Mouse (Mus musculus) CD8-positive naive resting alpha-beta T cell, adult 2 months (primary cell): Measurements from ENCODE around the gene Ovca2.

Experiments used
- DNase-seq, 2 experiments: peaks; one replicate each; pipeline ENCODE4 v3.0.0; 2022; ENCODE audit warnings: low read depth in 2 of 2, low spot score in 2 of 2

The Ovca2 gene

GRCm38 (mm10) chr11:75178672-75179208 is at the start of gene Ovca2:
Gene Ovca2, minus strand, starts transcription at chr11:75178835.
- DNase-seq = peak; percentile 86 to 94

GRCm38 (mm10) chr11:75227632-75228031 is 49.0 kb upstream of the Ovca2 start:
- DNase-seq = no peak

- no peak for DNase-seq
These were observed 46.2 kb upstream of the Ovca2 start for GRCm38 (mm10) chr11:75224835-75225234.

- no peak for DNase-seq
These were observed 45.4 kb upstream of the Ovca2 start for GRCm38 (mm10) chr11:75224062-75224461.

- no peak for DNase-seq
These were observed 42.0 kb upstream of the Ovca2 start for GRCm38 (mm10) chr11:75220517-75221145.

- DNase-seq = no peak
These were observed 41.5 kb upstream of the Ovca2 start for GRCm38 (mm10) chr11:75220115-75220514.

- no peak for DNase-seq
These were observed 35.7 kb upstream of the Ovca2 start for GRCm38 (mm10) chr11:75214081-75214950.

GRCm38 (mm10) chr11:75213372-75214080 is 34.9 kb upstream of the Ovca2 start:
- DNase-seq = no peak

- DNase-seq = no peak
These were observed 34.2 kb upstream of the Ovca2 start for GRCm38 (mm10) chr11:75212876-75213275.

GRCm38 (mm10) chr11:75212031-75212667 is 33.5 kb upstream of the Ovca2 start:
- no peak for DNase-seq

- no peak for DNase-seq
These were observed 32.1 kb upstream of the Ovca2 start for GRCm38 (mm10) chr11:75210755-75211154.

- no peak for DNase-seq
These were observed 31.5 kb upstream of the Ovca2 start for GRCm38 (mm10) chr11:75210093-75210492.

- no peak for DNase-seq
These were observed 30.7 kb upstream of the Ovca2 start for GRCm38 (mm10) chr11:75209363-75209762.

GRCm38 (mm10) chr11:75206347-75206746 is 27.7 kb upstream of the Ovca2 start:
- no peak for DNase-seq

- DNase-seq = no peak
These were observed 25.8 kb upstream of the Ovca2 start for GRCm38 (mm10) chr11:75204472-75204871.

GRCm38 (mm10) chr11:75203926-75204325 is 25.3 kb upstream of the Ovca2 start:
- DNase-seq = no peak

- no peak for DNase-seq
These were observed 23.1 kb upstream of the Ovca2 start for GRCm38 (mm10) chr11:75201721-75202120.

- no peak for DNase-seq
These were observed 22.3 kb upstream of the Ovca2 start for GRCm38 (mm10) chr11:75200935-75201334.

GRCm38 (mm10) chr11:75199951-75200350 is 21.3 kb upstream of the Ovca2 start:
- no peak for DNase-seq

GRCm38 (mm10) chr11:75198792-75199191 is 20.2 kb upstream of the Ovca2 start:
- no peak for DNase-seq

GRCm38 (mm10) chr11:75197956-75198355 is 19.3 kb upstream of the Ovca2 start:
- DNase-seq = no peak
